Mouse (Mus musculus) lung, postnatal 10 days (tissue): ENCODE data around the gene Pdcl3.

Source experiments
- DNase-seq: peaks from one replicate; pipeline ENCODE4 v3.0.0; 2021

Pdcl3 gene

GRCm38 (mm10) chr1:38985308-38985707 lies at the start of gene Pdcl3:
Gene Pdcl3, plus strand, starts transcription at chr1:38985608.
- no peak for DNase-seq

GRCm38 (mm10) chr1:38936780-38937179 lies 48.6 kb upstream of the Pdcl3 start:
- peak; percentile 5 for DNase-seq

DNA sequence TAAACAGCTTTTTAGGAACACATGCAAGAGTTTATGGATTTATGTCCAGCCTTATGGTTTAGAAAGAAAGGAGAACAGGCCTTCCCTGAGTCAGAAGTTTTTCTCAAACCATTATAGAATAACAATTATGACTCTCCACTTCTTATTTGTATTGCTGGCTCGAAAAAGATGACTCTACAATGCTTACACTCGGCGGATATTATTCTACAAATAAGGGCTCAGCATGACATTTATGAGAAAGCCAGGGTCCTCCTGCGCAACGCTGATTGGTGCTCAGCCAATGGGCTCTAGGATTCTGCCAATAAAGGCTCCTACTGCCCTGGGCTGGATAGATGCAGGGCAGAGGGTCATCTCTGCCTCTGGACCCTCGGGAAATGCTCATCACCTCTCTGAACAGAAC lies 46.6 kb upstream of the Pdcl3 start, which contains the start of gene Nms:
Nms (plus strand) TSS at position 301 of the 400 bp plus-strand sequence.
- DNase-seq = no peak

- peak; percentile 16 for DNase-seq
Measured at GRCm38 (mm10) chr1:38939608-38940007, 45.8 kb upstream of the Pdcl3 start.

- no peak for DNase-seq
Measured at GRCm38 (mm10) chr1:38956457-38956856, 29.0 kb upstream of the Pdcl3 start.

- DNase-seq = no peak
Measured at GRCm38 (mm10) chr1:38969116-38969515, 16.3 kb upstream of the Pdcl3 start.

GRCm38 (mm10) chr1:38971712-38972111 lies 13.7 kb upstream of the Pdcl3 start:
- DNase-seq = no peak

DNA sequence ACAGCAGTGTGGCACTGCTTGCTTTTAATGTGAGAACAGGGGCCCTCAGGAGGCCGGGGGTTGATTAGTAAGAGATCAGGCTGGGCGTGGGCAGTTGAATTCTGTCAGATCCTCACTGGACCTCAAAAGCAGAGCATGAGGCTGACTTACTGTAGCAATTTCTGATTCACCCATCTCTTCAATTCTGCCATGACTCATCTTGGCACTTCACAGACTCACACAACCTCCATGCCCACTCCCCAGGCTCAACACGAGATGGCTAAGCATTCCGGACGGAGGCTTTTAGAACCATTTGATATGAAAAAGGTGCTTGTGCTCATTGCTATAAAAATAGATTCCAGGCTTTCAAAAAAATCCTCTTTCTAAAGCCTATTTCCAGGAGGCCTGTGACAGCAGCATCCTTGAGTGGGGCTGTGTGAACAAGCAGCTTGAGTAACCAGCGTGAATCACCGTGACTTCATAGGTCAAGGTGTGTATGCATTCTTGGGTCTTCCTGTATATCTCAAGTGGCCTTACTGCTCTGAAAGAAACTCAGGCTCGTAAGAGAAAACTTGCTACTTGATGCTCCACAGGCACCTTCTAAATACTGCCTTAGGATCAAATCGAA lies 12.3 kb upstream of the Pdcl3 start:
- DNase-seq = no peak

GRCm38 (mm10) chr1:38979953-38980352 lies 5.5 kb upstream of the Pdcl3 start:
- DNase-seq = no peak

DNA sequence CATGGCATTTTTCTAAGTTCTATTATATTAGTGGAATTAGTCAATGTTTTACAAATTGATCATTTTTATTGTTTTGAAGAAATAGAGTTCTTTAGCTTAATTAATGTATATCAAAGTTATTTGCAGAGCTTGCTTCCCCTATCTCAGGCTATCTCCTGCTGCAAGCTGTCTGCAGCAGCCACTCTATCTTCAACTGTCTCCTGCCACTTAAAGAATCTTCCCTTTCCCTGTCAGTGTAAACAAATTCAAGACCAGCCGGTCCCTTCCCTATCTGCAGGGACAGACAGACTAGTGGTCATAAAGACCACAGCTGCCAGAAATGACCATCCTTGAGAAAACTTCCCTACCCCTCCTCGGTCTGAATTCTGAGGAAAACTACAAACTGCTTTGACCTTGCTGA lies 1.5 kb upstream of the Pdcl3 start:
- DNase-seq = no peak

GRCm38 (mm10) chr1:38987080-38987864 lies 1.9 kb downstream of the Pdcl3 start:
- DNase-seq = peak; percentile 98

DNA sequence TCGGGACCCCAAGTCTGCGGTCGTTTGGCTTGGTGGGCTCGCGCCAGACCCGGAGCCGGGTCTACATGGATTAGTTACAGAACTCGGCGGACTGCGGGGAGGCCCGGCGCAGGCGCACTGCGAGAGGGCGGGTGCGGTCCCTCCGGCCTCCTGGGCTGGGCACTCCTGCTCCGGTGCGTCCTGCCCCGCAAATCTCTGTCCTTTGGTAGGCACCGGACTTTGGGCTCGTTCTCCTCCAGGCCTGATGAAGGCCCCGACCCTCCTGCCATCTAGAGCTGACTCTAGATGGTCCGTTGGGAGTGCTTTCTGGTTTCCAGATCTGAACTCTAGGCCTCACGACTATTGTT lies 2.4 kb downstream of the Pdcl3 start:
- no peak for DNase-seq

GRCm38 (mm10) chr1:38988357-38988756 lies 2.9 kb downstream of the Pdcl3 start:
- no peak for DNase-seq

GRCm38 (mm10) chr1:38992365-38992764 lies 7.0 kb downstream of the Pdcl3 start:
- DNase-seq = peak; percentile 13

DNA sequence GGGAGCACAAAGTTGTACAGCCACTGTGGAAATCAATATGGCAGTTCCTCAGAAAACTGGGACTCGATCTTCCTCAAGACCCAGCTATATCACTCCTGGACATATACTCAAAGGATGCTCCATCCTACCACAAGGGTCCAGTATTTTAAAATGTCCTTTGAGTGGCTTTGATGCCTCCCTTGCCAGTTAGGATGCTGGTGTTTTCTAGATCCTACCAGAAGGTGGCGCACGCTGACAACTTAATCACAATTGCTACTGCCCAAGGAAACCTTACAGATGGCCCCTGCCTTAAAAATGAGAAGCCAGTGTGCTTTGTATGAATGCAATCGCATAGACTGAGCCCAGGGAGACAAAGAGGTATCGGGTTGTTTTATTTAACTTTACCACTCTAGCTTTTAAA lies 15.7 kb downstream of the Pdcl3 start:
- peak; percentile 86 for DNase-seq

DNA sequence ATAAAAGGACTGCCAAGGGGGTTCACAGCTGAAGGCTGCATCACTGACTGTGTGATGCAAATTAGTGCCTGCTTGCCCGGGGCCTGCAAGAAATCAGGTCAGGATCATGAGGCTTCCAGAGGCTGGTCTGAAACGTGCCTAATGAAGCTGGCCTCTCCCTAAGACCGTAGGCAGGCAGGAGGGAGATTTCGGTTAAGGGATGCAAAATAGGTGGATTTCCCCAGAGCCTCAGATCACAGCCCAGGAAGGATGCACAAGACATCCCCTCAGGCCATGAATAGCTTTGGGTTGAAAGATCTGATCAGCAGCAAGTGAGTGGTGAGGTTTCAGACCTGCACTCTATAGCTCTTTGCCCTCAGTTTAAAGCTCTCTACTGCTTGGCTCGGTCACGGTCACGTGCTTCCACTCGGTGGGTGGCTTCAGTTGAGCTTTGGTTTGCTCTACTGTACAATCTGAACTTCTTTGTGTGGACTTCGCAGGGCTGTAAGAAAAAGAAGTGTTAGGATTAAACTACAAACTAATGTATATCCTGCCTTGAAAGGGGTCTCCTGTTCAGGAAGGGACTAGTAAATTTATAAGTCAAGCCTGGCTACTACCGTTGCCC lies 20.4 kb downstream of the Pdcl3 start:
- no peak for DNase-seq

DNA sequence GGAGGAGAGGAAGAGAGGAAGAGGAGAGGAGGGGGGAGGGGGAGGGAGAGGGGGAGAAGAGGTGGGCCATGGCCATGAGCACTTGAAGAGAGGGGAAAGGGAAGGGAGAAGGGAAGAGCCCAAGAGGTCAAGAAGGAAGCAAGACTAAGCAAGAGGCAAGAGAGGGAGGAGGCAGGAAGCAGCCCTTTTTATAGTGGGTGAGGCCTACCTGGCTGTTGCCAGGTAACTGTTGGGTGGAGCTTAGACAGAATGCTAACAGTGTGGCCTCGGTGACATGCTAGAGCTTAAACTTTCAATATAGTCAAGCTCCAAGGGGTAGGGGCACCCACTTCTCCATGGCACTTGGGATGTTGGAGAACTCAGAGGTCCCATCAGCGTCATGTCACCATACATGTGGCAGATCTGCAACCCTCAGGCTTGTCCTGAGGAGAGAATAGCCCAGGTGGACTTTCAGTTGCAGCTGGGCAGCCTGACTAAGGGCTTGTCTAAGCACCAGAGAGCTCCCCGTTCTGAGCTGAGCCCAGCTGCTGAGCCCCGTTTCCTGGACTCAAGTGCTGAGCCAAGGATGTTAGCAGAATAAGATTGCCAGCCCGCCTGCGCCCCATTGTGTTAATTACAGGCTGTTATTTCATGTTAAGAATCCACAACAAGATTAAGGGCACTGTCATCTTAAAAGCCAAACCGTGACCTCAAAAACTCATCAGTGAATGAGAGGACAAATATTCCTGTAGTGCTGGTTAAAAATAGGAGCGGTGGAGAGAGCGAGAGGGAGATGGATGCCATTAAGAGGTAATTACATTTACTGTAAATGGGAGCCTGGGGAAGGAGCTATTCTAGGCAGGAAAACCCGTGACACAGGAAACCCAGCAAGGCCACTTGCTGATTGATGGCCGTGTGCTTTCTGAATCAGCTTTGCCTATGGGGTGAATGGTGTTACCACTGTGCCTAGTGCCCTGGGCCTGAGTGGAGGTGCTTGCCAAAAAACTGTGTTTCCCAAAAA lies 21.7 kb downstream of the Pdcl3 start:
- DNase-seq = no peak

DNA sequence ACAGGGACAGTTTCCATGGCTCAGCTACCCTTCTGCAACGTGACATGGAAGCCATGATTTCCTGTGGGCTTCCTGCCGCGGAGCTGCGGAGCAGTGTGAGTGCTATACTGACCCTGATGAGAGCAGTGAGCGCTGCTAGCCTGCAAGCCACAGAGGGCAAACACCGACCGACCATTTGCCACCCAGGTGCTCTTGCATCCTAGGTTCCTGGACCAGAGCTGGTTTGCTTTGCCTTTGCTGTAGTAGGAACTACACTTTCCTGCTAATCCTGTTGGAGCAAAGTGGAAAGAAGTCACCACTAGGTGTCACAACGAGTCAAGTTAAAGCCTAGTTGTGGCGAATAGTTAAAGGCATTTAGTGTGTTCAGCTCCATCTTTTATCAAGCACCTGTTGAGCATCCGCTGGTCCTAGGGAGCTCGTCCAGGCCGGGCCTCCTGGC lies 25.2 kb downstream of the Pdcl3 start:
- peak; percentile 83 for DNase-seq

GRCm38 (mm10) chr1:39012576-39012975 lies 27.2 kb downstream of the Pdcl3 start:
- no peak for DNase-seq

DNA sequence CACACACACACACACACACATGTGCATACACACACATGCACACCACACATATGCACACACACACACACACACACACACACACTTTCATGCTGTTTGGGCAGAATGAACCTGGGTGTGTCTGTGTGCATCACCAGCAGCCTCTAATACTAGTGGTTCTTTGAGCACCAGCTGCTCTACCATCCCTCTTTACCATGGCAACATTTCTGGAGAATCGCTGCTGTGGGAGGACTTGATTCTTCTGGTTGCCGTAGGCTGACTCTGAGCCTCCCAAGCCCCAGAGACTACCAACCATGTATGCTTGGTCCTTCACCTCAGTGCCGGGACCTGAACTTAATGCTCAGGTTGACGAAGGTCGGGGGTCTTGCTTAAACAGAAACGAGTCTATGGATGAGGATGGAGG lies 28.4 kb downstream of the Pdcl3 start:
- DNase-seq = no peak

DNA sequence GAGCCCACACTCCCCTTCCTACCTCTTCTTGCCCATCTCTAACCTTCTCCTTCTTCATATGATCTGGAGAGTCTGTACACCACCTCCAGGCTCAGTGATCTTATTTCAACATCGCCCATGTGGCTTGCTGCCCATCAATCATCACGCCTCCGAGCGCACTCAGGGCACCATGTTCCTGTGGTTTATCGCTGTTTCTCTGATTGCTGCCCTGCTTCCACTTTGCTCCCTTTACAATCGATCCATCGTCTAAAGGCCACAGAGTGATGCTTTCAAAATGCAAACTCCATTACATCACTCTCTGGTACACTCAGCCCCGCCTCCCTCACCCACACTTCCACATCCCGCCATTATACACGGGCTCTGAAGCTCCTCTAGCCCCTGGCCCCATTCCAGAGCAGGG lies 30.1 kb downstream of the Pdcl3 start:
- DNase-seq = no peak

GRCm38 (mm10) chr1:39017871-39018270 lies 32.5 kb downstream of the Pdcl3 start:
- no peak for DNase-seq

GRCm38 (mm10) chr1:39025142-39025541 lies 39.7 kb downstream of the Pdcl3 start:
- peak; percentile 6 for DNase-seq
